8 mouse cellular contexts compared by ENCODE assay signal in genomic region chr4:116719396-116719795, GRCm38 (mm10). TPM values are rescaled to one million over a fixed set of nuclear protein-coding genes. Genes with fewer than 3 reads are reported as not detected.
A peak's percentile ranks its signal among the peaks of the same experiment; 100 is the strongest.
DNase-seq lines count a peak whose midpoint lies in the region; ATAC-seq lines count a peak whose summit lies in the region.

No protein-coding gene starts in this region.

- H3K4me3 ChIP-seq in heart, embryonic 10.5 days, result no peak overlapping the region

- H3K4me1 ChIP-seq in heart, embryonic 10.5 days, result peaks cover 13% of the 10 kb centered on the region

- H3K9me3 ChIP-seq in heart, embryonic 10.5 days, result no peaks in the 10 kb centered on the region

- WGBS in heart, embryonic 10.5 days, result 16% methylated on average over 3 of the region's 3 CpGs

- DNase-seq in heart, adult 18-20 months, result peak; percentile 74 to 79
- no peak for DNase-seq in heart, embryonic 10.5 days (ENCODE audit: low spot score)
- peak; percentile 81 for DNase-seq in adrenal gland, postnatal 10 days
- peak; percentile 67 for DNase-seq in embryo, embryonic 11.5 days (ENCODE audit: low read depth, low spot score)
- peak; percentile 50 for DNase-seq in gastrocnemius, postnatal 25 days
- DNase-seq in layer of hippocampus, adult 9-11 months, result peak; percentile 66
- DNase-seq in spleen, adult 12 weeks (ENCODE audit: low spot score), result peak; percentile 40

- H3K36me3 ChIP-seq in heart, embryonic 10.5 days, result peaks cover 17% of the 10 kb centered on the region

- ATAC-seq in megakaryocyte progenitor cell, adult 5-6 weeks (replicated peaks; ENCODE audit: poor library complexity), result peak; percentile 62

- H3K27ac ChIP-seq in heart, embryonic 10.5 days, result no peak overlapping the region

- H3K27me3 ChIP-seq in heart, embryonic 10.5 days (ENCODE audit: insufficient read depth, poor library complexity, severe bottlenecking), result no peaks in the 10 kb centered on the region

RNA-seq across cellular contexts. Expression of gene Tesk2, which starts 1.4 kb away (rescaled TPM):
- total RNA-seq in heart, adult 18-20 months (2021), result 1 to 10 TPM; 1.9 to 2.0 TPM
- 3.2 and 5.1 TPM in 2 replicates for polyA plus RNA-seq in heart, embryonic 10.5 days (2016; fragmentation: Nextera tagmentation; extraction: Ambion mirVana)
- total RNA-seq in adrenal gland, postnatal 10 days (2021), result 1 to 10 TPM; 5.1 to 5.7 TPM
- 1 to 10 TPM; 1.3 to 1.5 TPM for total RNA-seq in gastrocnemius, postnatal 25 days (2021)
- total RNA-seq in megakaryocyte progenitor cell, adult 5-6 weeks (2015), result 9.2 and 12.6 TPM in 2 replicates
- total RNA-seq in megakaryocyte progenitor cell, adult 5-6 weeks (2017), result 6.7 and 7.1 TPM in 2 replicates

RNA-seq across cellular contexts. Expression of gene Ccdc163, which starts 11.1 kb away (rescaled TPM):
- 1 to 10 TPM; 4.3 to 5.4 TPM for total RNA-seq in heart, adult 18-20 months (2021)
- 21.2 and 23.2 TPM in 2 replicates for polyA plus RNA-seq in heart, embryonic 10.5 days (2016; fragmentation: Nextera tagmentation; extraction: Ambion mirVana)
- 10 to 100 TPM; 18.6 to 20.2 TPM for total RNA-seq in adrenal gland, postnatal 10 days (2021)
- 1 to 10 TPM; 2.6 to 3.5 TPM for total RNA-seq in gastrocnemius, postnatal 25 days (2021)
- total RNA-seq in megakaryocyte progenitor cell, adult 5-6 weeks (2015), result 35.5 and 56.1 TPM in 2 replicates
- total RNA-seq in megakaryocyte progenitor cell, adult 5-6 weeks (2017), result 12.0 and 17.6 TPM in 2 replicates

RNA-seq across cellular contexts. Expression of gene Mmachc, which starts 11.2 kb away (rescaled TPM):
- 10 to 100 TPM; 55.3 to 55.9 TPM for total RNA-seq in heart, adult 18-20 months (2021)
- 33.6 and 37.0 TPM in 2 replicates for polyA plus RNA-seq in heart, embryonic 10.5 days (2016; fragmentation: Nextera tagmentation; extraction: Ambion mirVana)
- total RNA-seq in adrenal gland, postnatal 10 days (2021), result 10 to 100 TPM; 32.2 to 40.4 TPM
- 10 to 100 TPM; 29.1 to 33.9 TPM for total RNA-seq in gastrocnemius, postnatal 25 days (2021)
- total RNA-seq in megakaryocyte progenitor cell, adult 5-6 weeks (2015), result 36.9 and 44.9 TPM in 2 replicates
- total RNA-seq in megakaryocyte progenitor cell, adult 5-6 weeks (2017), result 19.8 and 23.0 TPM in 2 replicates

RNA-seq across cellular contexts. Expression of gene Prdx1, which starts 34.1 kb away (rescaled TPM):
- 100 to 1,000 TPM; 463 to 542 TPM for total RNA-seq in heart, adult 18-20 months (2021)
- polyA plus RNA-seq in heart, embryonic 10.5 days (2016; fragmentation: Nextera tagmentation; extraction: Ambion mirVana), result 1,191 and 1,224 TPM in 2 replicates
- 100 to 1,000 TPM; 573 to 689 TPM for total RNA-seq in adrenal gland, postnatal 10 days (2021)
- 100 to 1,000 TPM; 229 to 254 TPM for total RNA-seq in gastrocnemius, postnatal 25 days (2021)
- 400 and 435 TPM in 2 replicates for total RNA-seq in megakaryocyte progenitor cell, adult 5-6 weeks (2015)
- total RNA-seq in megakaryocyte progenitor cell, adult 5-6 weeks (2017), result 254 and 304 TPM in 2 replicates
